Mouse (Mus musculus): ENCODE data around the gene Mark4. TPM values are rescaled to one million over a fixed set of nuclear protein-coding genes. Genes with fewer than 3 reads are reported as not detected.

The Mark4 gene
- polyA plus RNA-seq, 1 experiment: 36.3 TPM

DNA sequence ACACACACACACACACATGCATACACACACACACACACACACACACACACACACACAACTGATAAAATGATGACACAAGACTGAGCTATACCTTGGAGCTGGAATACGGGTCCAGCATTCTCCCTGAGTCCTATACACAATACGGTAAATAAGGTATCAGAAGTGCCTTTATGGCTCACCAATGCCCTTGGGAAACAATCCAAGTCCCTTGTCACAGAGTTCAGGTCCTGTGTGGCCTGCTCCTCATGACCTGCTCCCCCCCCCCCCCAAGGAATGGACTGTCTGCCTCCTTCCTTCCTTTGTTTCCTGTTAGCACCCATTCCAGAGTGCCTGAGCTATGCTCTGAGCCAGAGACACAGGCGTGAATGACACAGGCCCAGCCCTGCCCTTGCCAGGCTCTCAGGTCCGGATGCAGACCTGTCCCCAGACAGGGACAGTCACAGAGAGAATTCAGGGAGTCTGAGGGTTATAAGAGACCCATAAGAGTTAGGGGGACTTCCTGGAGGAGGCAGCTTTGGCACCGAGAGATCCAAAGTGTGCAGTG, 8.1 kb upstream of the Mark4 start:
- Histone ChIP-seq H3K27me3 (ENCODE audit: control insufficient read depth, insufficient read depth, low read length) (no peaks in the 10 kb centered on the region), H3K4me3 (ENCODE audit: control insufficient read depth, insufficient read depth, low read length) (no peak overlapping the region), H3K36me3 (ENCODE audit: control insufficient read depth, insufficient read depth, low read length) (no peaks in the 10 kb centered on the region), H3K27ac (ENCODE audit: control insufficient read depth, insufficient read depth, low read length) (no peak overlapping the region), H3K4me1 (replicated peaks; ENCODE audit: control insufficient read depth, insufficient read depth, low read length) (no peaks in the 10 kb centered on the region)
- TF ChIP-seq CTCF (IDR thresholded peaks at IDR 0.05; ENCODE audit: borderline replicate concordance, control insufficient read depth, extremely low read depth, insufficient read depth, low read length, poor library complexity) (no peak), POLR2A (IDR thresholded peaks at IDR 0.05; ENCODE audit: control insufficient read depth, extremely low read depth, insufficient read depth, low read length, poor library complexity) (no peak)
- 89% methylated on average over 5 of the region's 5 CpGs for WGBS
- no peak for DNase-seq

- H3K4me3 ChIP-seq (ENCODE audit: control insufficient read depth, insufficient read depth, low read length): no peak overlapping the region
- TF ChIP-seq CTCF (IDR thresholded peaks at IDR 0.05; ENCODE audit: borderline replicate concordance, control insufficient read depth, extremely low read depth, insufficient read depth, low read length, poor library complexity) (no peak), POLR2A (IDR thresholded peaks at IDR 0.05; ENCODE audit: control insufficient read depth, extremely low read depth, insufficient read depth, low read length, poor library complexity) (no peak)
- H3K36me3 ChIP-seq (ENCODE audit: control insufficient read depth, insufficient read depth, low read length): no peaks in the 10 kb centered on the region
- H3K4me1 ChIP-seq (replicated peaks; ENCODE audit: control insufficient read depth, insufficient read depth, low read length): peaks cover under 1% of the 10 kb centered on the region; the same call in 1 of the 2 replicates
- DNase-seq: no peak
- WGBS: 90% methylated on average over 22 of the region's 22 CpGs
- H3K27me3 ChIP-seq (ENCODE audit: control insufficient read depth, insufficient read depth, low read length): no peaks in the 10 kb centered on the region
- H3K27ac ChIP-seq (ENCODE audit: control insufficient read depth, insufficient read depth, low read length): no peak overlapping the region
Observed at GRCm38 (mm10) chr7:19464367-19465307, 6.0 kb upstream of the Mark4 start.

GRCm38 (mm10) chr7:19462884-19463381, 4.3 kb upstream of the Mark4 start, which contains the start of gene Exoc3l2:
Exoc3l2 (plus strand) TSS chr7:19463331.
- WGBS: 49% methylated on average over 6 of the region's 6 CpGs
- DNase-seq: no peak
- H3K4me3 ChIP-seq (ENCODE audit: control insufficient read depth, insufficient read depth, low read length): no peak within 1 kb of the TSS
- TF ChIP-seq POLR2A (IDR thresholded peaks at IDR 0.05; ENCODE audit: control insufficient read depth, extremely low read depth, insufficient read depth, low read length, poor library complexity): no peak
- TF ChIP-seq CTCF (IDR thresholded peaks at IDR 0.05; ENCODE audit: borderline replicate concordance, control insufficient read depth, extremely low read depth, insufficient read depth, low read length, poor library complexity): no peak
- no peaks in the 10 kb centered on the region for H3K36me3 ChIP-seq (ENCODE audit: control insufficient read depth, insufficient read depth, low read length)
- H3K27me3 ChIP-seq (ENCODE audit: control insufficient read depth, insufficient read depth, low read length): no peaks in the 10 kb centered on the region
- peaks cover 7% of the 10 kb centered on the region for H3K4me1 ChIP-seq (replicated peaks; ENCODE audit: control insufficient read depth, insufficient read depth, low read length)
- H3K27ac ChIP-seq (ENCODE audit: control insufficient read depth, insufficient read depth, low read length): no peak within 1 kb of the TSS

- Histone ChIP-seq H3K4me3 (ENCODE audit: control insufficient read depth, insufficient read depth, low read length) (no peak overlapping the region), H3K4me1 (replicated peaks; ENCODE audit: control insufficient read depth, insufficient read depth, low read length) (peaks cover 11% of the 10 kb centered on the region), H3K36me3 (ENCODE audit: control insufficient read depth, insufficient read depth, low read length) (no peaks in the 10 kb centered on the region), H3K27me3 (ENCODE audit: control insufficient read depth, insufficient read depth, low read length) (no peaks in the 10 kb centered on the region), H3K27ac (ENCODE audit: control insufficient read depth, insufficient read depth, low read length) (no peak overlapping the region)
- 87% methylated on average over 4 of the region's 4 CpGs for WGBS
- no peak for DNase-seq
- TF ChIP-seq POLR2A (IDR thresholded peaks at IDR 0.05; ENCODE audit: control insufficient read depth, extremely low read depth, insufficient read depth, low read length, poor library complexity): no peak
- TF ChIP-seq CTCF (IDR thresholded peaks at IDR 0.05; ENCODE audit: borderline replicate concordance, control insufficient read depth, extremely low read depth, insufficient read depth, low read length, poor library complexity): no peak
Observed at GRCm38 (mm10) chr7:19462443-19462842, 3.8 kb upstream of the Mark4 start.

DNA sequence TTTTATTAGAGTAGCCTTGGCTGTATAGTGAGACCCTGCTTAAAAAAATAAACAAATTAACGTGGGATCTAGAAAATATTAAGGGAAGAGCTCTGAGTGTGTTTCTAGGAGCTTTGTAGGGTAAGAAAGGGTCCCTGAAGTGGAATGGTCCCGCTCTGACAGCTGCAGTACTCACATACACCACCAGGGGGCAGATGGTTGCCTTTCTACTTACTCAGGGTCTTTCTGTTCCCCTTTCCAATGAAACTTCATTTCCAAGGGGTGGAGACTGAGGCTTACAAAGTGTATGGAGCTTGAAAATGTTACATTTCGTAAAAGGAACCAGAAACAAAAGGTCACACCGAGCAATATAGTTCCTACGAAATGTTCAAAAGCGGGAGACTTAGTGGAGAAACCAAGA, 2.9 kb upstream of the Mark4 start:
- Histone ChIP-seq H3K4me1 (replicated peaks; ENCODE audit: control insufficient read depth, insufficient read depth, low read length) (peaks cover 19% of the 10 kb centered on the region), H3K36me3 (ENCODE audit: control insufficient read depth, insufficient read depth, low read length) (no peaks in the 10 kb centered on the region), H3K27ac (ENCODE audit: control insufficient read depth, insufficient read depth, low read length) (no peak overlapping the region), H3K4me3 (ENCODE audit: control insufficient read depth, insufficient read depth, low read length) (no peak overlapping the region), H3K27me3 (ENCODE audit: control insufficient read depth, insufficient read depth, low read length) (no peaks in the 10 kb centered on the region)
- 17% methylated on average over 6 of the region's 6 CpGs for WGBS
- DNase-seq: peak; percentile 70
- TF ChIP-seq POLR2A (IDR thresholded peaks at IDR 0.05; ENCODE audit: control insufficient read depth, extremely low read depth, insufficient read depth, low read length, poor library complexity) (no peak), CTCF (IDR thresholded peaks at IDR 0.05; ENCODE audit: borderline replicate concordance, control insufficient read depth, extremely low read depth, insufficient read depth, low read length, poor library complexity) (no peak)

- Histone ChIP-seq H3K27me3 (ENCODE audit: control insufficient read depth, insufficient read depth, low read length) (no peaks in the 10 kb centered on the region), H3K4me1 (replicated peaks; ENCODE audit: control insufficient read depth, insufficient read depth, low read length) (peaks cover 19% of the 10 kb centered on the region), H3K27ac (ENCODE audit: control insufficient read depth, insufficient read depth, low read length) (no peak overlapping the region), H3K4me3 (ENCODE audit: control insufficient read depth, insufficient read depth, low read length) (no peak overlapping the region), H3K36me3 (ENCODE audit: control insufficient read depth, insufficient read depth, low read length) (no peaks in the 10 kb centered on the region)
- DNase-seq: no peak
- WGBS: 100% methylated on average over 1 of the region's 1 CpGs
- no peak for TF ChIP-seq CTCF (IDR thresholded peaks at IDR 0.05; ENCODE audit: borderline replicate concordance, control insufficient read depth, extremely low read depth, insufficient read depth, low read length, poor library complexity)
- no peak for TF ChIP-seq POLR2A (IDR thresholded peaks at IDR 0.05; ENCODE audit: control insufficient read depth, extremely low read depth, insufficient read depth, low read length, poor library complexity)
Observed at GRCm38 (mm10) chr7:19460500-19460899, 1.9 kb upstream of the Mark4 start.
